Comparison of ENCODE assay signal across 12 mouse cellular contexts in genomic region chrX:142806126-142806525, GRCm38 (mm10).
DNase-seq lines count a peak whose midpoint lies in the region; ATAC-seq and TF ChIP-seq lines count a peak whose summit lies in the region.
"Had no signal": no experiment of that assay in that cellular context is flagged by ENCODE, and none has a peak within 500 bp of the region (broad histone marks: within the 10 kb centered on the region; RNA-seq: fewer than 3 reads in every experiment).

No protein-coding gene starts in this region.

- no peak overlapping the region for H3K9ac ChIP-seq in kidney, embryonic 14.5 days (ENCODE audit: low read depth, low read length)
- H3K9ac ChIP-seq in forebrain, embryonic 11.5 days (ENCODE audit: low read length), result no peak overlapping the region
- H3K9ac ChIP-seq: liver, embryonic 12.5 days had no signal

- H3K36me3 ChIP-seq in kidney, embryonic 14.5 days (ENCODE audit: control insufficient read depth, insufficient read depth, low read length), result peaks cover 2% of the 10 kb centered on the region; the same call in 1 of the 2 replicates
- H3K36me3 ChIP-seq in forebrain, embryonic 11.5 days (ENCODE audit: control insufficient read depth, insufficient read depth, low read length), result no peaks in the 10 kb centered on the region

- 67% methylated on average over 6 of the region's 6 CpGs for WGBS in kidney, embryonic 14.5 days
- 91% methylated on average over 6 of the region's 6 CpGs for WGBS in forebrain, embryonic 11.5 days

- H3K4me2 ChIP-seq in kidney, embryonic 14.5 days (replicated peaks; ENCODE audit: low read depth, low read length), result no peak overlapping the region
- no peak overlapping the region for H3K4me2 ChIP-seq in forebrain, embryonic 11.5 days (ENCODE audit: low read depth, low read length, severe bottlenecking)
- H3K4me2 ChIP-seq: liver, embryonic 12.5 days had no signal

- 0 out of 2 replicates have a peak overlapping the region, but pooled peaks have one; percentile 13 for H3K4me3 ChIP-seq in left cerebral cortex, adult 2 months
- H3K4me3 ChIP-seq in kidney, embryonic 14.5 days (ENCODE audit: low read length), result no peak overlapping the region
- no peak overlapping the region for H3K4me3 ChIP-seq in forebrain, embryonic 11.5 days (ENCODE audit: low read depth, low read length)
- H3K4me3 ChIP-seq: liver, embryonic 12.5 days had no signal

- H3K4me1 ChIP-seq in kidney, embryonic 14.5 days (ENCODE audit: control insufficient read depth, insufficient read depth, low read length), result 0 out of 2 replicates have a peak, but pooled peaks cover 3% of the 10 kb centered on the region
- H3K4me1 ChIP-seq in forebrain, embryonic 11.5 days (replicated peaks; ENCODE audit: control insufficient read depth, insufficient read depth, low read length), result no peaks in the 10 kb centered on the region

- peak; percentile 37 for DNase-seq in cerebellum, adult 11-12 months
- DNase-seq in cerebellum, adult 8-10 months, result no peak
- DNase-seq in left cerebral cortex, adult 2 months (ENCODE audit: extremely low spot score in 1 of 2, low spot score in 2 of 2), result no peak
- no peak for DNase-seq in left cerebral cortex, postnatal 14 days (ENCODE audit: low spot score in 2 of 2)
- no peak for DNase-seq in left cerebral cortex, adult 18-20 months (ENCODE audit: low spot score in 2 of 2)
- no peak for DNase-seq in forebrain, embryonic 11.5 days (ENCODE audit: low spot score)
- DNase-seq: gastrocnemius, postnatal 36 days; heart, postnatal 4 days; thymus, postnatal 4 days had no signal

- no peaks in the 10 kb centered on the region for H3K27me3 ChIP-seq in kidney, embryonic 14.5 days (ENCODE audit: control insufficient read depth, insufficient read depth, low read length)
- H3K27me3 ChIP-seq in forebrain, embryonic 11.5 days (ENCODE audit: control insufficient read depth, insufficient read depth, low read length), result no peaks in the 10 kb centered on the region
- H3K27me3 ChIP-seq: liver, embryonic 12.5 days had no signal

- intact Hi-C loops in left cerebral cortex, adult 2 months (cut with DNase I), result loop anchor here (5.0 to 10.0 kb wide), 3 partner anchors 121 to 601 kb away; partner anchors contain the start of gene Tmem164
- intact Hi-C loops in left cerebral cortex, postnatal 14 days (cut with DNase I), result loop anchor here (5.0 to 10.0 kb wide), 3 partner anchors 124 to 421 kb away; partner anchors contain the start of gene Tmem164

- ATAC-seq in kidney, embryonic 14.5 days (ENCODE audit: low FRiP score, low TSS enrichment), result 0 out of 2 replicates have a peak, but pooled peaks have one; percentile 35
- 0 out of 2 replicates have a peak, but pooled peaks have one; percentile 27 for ATAC-seq in megakaryocyte, adult 5-6 weeks (ENCODE audit: poor library complexity, severe bottlenecking)
- no peak for ATAC-seq in forebrain, embryonic 11.5 days (replicated peaks; ENCODE audit: low FRiP score)
- ATAC-seq: liver, embryonic 12.5 days had no signal

- TF ChIP-seq CTCF in left cerebral cortex, adult 2 months (IDR thresholded peaks at IDR 0.05), result no peak

- H3K9me3 ChIP-seq in kidney, embryonic 14.5 days (ENCODE audit: control insufficient read depth, low read length), result no peaks in the 10 kb centered on the region
- no peaks in the 10 kb centered on the region for H3K9me3 ChIP-seq in forebrain, embryonic 11.5 days (ENCODE audit: control insufficient read depth, low read length)
- H3K9me3 ChIP-seq: liver, embryonic 12.5 days had no signal

- no peak overlapping the region for H3K27ac ChIP-seq in left cerebral cortex, adult 2 months
- H3K27ac ChIP-seq in kidney, embryonic 14.5 days (ENCODE audit: low read depth, low read length), result no peak overlapping the region
- H3K27ac ChIP-seq in forebrain, embryonic 11.5 days (ENCODE audit: low read depth, low read length), result no peak overlapping the region
- H3K27ac ChIP-seq: liver, embryonic 12.5 days had no signal
